Mouse (Mus musculus) lung, postnatal 4 days (tissue): ENCODE data around the gene Acan.
A peak's percentile ranks its signal among the peaks of the same experiment; 100 is the strongest.

Experiments
- DNase-seq, 2 experiments: peaks; one replicate each; pipeline ENCODE4 v3.0.0; 2021

Acan gene

GRCm38 (mm10) chr7:79053383-79053889, at the start of gene Acan:
Gene Acan, plus strand, starts transcription at chr7:79053483.
- DNase-seq: no peak

DNA sequence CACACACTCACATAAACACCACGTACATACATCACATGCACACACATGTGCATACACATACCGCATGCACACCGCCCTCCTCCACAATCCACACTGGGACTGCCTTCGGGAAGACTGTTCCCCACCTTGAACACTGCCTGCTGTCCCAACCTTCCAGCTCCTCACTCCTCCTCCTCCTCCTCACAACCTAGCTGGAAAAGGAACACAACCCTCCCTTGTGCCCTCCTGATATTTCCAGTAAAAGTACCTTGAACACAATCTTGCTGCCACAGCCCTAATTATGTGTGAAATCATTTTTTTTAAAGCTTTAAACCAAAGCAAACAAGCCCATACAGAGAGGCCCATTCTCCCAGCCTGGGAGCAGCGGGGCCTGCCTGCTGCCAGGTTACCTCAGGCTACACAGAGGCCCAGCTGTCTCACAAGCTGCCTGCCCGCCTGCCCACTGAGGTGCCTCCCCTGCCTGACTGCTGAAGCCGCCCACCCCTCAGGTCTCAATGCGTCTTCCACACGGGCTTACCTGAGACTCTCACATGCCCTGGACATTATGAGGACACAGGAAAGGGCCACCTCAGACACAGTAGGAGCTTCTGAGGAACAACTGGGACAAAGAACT, 31.9 kb upstream of the Acan start:
- DNase-seq: no peak

DNA sequence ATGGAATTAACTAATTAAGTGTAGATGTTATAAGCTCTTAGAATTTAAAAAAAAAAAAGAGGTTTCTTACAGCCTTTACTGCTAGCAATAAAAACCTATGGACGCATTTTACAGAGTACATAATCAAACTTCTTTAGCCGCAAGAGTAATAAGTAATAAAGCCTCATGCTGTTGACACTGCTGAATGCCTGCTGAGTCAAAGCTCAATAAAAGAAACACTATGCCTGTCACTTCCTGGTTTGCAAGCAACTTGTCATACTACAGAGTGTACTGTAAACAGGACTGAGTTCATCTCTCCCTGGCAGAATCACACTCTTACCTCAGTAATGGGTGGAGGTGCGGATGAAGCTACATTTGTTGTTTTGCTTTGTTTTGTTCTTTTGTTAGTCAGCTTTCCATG, 24.1 kb upstream of the Acan start:
- DNase-seq: no peak

DNA sequence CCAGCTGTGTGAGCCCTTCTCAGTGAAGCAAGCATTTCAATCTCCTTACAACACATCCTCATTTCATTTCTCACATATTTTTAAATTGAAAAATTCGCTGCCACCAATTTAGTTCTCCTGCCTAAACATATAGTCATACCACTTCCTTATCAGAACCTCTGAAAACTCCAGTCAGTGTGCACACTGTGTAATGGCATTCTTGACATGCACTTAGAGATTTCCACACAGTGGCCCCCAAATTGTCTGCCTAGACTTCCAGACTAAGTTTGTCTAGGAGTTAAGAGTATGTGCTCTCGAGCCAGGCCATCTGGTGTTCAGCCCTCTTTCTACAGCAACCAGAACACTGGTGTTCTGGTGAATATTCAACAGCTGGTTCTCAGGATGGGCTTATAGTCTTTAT, 19.5 kb upstream of the Acan start:
- peak in 1 of 2 experiments; percentile 36 for DNase-seq

DNA sequence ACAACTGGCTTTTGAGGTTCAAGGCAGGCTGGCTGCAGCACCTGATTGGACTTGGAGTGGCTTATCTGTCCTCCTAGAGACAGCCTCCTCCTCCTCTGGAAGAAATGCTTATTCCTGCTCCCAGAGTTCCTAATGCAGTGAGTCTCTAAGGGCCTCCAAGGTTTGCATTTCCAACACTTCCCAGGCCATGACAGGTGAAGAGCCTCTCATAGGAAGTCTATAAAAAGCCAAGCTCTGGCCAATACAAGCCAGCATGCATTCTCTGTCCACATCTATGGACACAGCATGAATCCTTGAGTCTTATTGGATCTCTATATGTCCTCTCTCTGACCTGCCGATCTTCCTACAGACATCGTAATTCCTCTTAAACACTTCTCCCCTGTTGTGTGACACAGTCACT, 18.8 kb upstream of the Acan start:
- DNase-seq: no peak

DNA sequence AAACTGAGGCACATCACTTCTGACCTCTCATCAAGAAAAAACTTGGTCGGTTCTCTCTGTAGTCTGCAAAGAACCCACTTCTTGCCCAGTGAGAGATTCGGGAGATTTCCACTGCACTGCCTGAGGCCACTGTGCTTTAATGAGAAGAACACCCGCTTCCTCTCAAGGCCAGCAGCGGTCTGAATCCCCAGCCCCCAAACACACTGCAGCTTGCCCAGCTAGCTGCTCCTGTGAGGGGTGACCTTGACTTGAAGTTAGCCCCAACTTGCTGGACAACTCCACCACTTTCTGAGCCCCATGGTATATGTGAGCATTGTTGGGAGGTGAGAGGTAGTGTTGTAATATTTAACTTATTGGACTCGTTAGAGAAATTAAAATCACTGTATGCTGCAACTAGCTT, 1.2 kb upstream of the Acan start:
- no peak for DNase-seq

- DNase-seq: no peak
Observed at GRCm38 (mm10) chr7:79052521-79053382, 531 bp upstream of the Acan start.

DNA sequence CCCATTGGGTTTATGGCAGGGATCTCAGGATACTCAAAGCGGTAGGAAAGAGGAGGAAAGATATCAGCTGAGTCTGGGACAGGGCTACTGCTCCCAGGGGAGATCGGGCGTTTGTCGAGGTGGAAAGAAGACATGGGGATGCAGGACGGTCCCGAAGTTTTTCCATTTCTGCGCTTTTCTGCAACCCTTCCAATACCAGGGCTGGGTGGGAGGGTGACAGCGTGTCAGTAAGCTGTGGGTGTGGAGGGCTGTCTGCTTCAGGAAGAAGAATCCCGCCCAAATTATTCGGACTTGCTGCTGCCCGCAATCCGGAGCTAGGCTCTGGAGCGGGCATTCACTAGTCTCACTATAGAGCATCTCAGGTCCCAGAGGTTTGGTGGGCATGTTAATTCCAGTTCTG, 828 bp downstream of the Acan start:
- no peak for DNase-seq

DNA sequence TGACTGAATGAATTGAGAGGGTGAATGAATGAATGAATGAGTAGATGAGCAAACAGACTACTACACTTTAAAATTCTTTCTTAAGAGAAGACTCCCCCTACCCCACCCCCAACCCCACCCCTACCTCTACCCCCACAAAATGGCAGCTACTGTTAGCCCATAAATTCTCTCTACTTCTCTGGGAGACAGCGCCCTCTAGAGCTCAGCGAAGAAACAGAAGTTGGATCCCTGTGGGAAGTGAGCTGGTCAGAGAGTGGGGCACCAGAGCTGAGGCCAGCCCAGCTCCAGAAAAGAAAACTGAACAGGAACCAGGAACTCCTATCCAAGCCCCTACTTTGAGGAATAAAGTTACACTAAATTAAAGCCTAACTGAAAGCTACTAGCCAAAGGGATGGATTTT, 5.3 kb downstream of the Acan start:
- DNase-seq: no peak

- no peak for DNase-seq
Observed at GRCm38 (mm10) chr7:79067466-79067865, 14.2 kb downstream of the Acan start.

DNA sequence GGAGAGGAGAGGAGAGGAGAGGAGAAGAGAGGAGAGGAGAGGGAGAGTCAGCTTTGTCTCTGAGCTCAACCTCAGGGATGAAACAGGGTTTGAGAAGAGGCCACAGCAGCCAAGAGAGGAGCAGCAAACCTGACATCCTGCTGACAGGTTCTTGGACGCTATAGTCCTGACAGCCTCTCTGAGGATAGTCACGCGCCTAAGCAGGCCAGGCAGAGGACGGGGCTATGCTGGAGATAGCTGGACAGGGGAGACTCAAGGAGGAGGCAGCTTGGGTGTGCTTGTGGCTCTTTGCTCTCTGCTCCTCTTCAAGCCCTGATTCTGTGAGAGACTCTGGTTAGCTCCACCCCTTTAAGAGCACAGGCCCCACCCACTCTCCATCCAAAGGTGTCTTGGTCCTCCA, 14.9 kb downstream of the Acan start:
- no peak for DNase-seq

GRCm38 (mm10) chr7:79079212-79079611, 25.9 kb downstream of the Acan start:
- DNase-seq: no peak

DNA sequence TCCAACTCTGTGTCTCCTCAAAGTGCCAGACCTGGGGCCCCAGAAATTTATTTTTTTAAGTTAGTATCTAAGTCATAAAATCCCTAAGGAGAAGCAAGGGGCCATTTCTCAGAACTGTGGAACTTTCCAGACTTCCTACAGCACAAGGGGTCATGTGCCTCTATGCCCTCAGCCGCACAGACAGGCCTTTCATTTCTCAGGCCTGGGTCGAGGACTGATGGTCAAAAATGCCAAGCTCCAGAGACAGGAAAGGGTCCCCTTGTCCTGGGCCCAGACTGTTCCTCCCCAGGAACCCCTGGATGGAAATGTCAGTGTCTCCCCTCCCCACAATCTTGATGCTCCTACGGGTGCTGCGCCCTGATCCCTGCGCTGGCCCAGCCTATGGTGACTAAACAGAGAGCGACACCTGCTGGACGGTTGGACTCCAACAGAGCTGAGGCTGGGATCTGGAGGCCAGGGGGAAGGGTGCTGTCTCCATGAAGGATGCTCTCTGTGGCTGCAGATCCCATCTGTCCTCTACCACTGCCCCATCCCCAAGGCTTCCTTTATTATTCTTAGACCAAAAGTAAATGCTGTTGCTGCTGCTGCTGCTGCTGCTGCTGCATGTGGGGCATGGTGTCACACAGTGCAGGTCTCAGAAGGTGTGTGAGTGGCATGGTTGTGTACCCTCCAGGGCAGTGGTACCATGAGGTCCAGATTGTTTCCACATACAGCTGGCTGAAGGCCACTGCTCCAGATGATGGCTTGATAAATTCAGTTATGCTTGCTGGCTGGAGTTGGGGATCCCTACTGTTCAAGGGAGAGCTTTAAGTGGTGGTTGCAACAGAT, 27.5 kb downstream of the Acan start:
- peak; percentile 33 to 67 for DNase-seq

- DNase-seq: peak in 1 of 2 experiments; percentile 30
Observed at GRCm38 (mm10) chr7:79089111-79089510, 35.8 kb downstream of the Acan start.

- no peak for DNase-seq
Observed at GRCm38 (mm10) chr7:79096492-79096891, 43.2 kb downstream of the Acan start.

- no peak for DNase-seq
Observed at GRCm38 (mm10) chr7:79113848-79114247, 60.6 kb downstream of the Acan start.

DNA sequence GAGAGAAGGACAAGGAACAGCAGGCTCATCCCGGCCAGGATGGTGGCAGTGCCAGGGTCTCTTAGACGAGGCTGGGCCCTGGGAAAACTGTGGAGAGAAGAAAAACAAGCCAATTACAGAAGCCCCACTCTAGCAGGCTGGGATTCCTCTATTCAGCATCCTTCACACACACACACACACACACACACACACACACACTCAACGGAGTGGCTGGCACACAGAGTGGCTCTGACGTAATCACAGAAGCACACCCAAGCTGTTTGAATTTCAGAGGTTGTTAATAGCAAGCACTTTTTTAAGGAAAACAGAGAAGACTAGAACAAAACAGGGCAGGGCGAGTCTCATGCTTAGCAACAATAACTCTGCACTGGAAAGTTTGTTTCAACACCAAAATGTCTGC, 70.2 kb downstream of the Acan start:
- DNase-seq: no peak

GRCm38 (mm10) chr7:79129883-79130282, 76.6 kb downstream of the Acan start:
- no peak for DNase-seq

DNA sequence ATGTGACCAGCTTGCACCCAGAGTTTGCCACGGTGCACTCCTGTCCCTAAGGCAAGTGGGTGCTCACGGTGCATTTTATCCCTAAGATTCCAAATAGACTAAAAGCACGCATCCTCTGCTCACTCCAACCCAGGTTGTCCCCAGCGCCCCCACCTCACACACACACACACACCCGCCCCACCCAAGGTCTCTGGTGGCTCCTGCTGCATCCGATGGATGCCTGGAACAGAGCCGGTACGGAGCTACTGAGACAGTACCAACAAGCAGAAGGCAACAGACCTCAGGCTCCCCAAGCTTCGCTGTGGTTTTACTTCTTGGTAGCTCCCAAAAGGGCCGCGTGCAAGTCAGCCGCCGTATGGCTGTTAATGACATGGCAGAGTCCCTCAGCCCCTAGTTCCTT, 77.1 kb downstream of the Acan start:
- DNase-seq: no peak

DNA sequence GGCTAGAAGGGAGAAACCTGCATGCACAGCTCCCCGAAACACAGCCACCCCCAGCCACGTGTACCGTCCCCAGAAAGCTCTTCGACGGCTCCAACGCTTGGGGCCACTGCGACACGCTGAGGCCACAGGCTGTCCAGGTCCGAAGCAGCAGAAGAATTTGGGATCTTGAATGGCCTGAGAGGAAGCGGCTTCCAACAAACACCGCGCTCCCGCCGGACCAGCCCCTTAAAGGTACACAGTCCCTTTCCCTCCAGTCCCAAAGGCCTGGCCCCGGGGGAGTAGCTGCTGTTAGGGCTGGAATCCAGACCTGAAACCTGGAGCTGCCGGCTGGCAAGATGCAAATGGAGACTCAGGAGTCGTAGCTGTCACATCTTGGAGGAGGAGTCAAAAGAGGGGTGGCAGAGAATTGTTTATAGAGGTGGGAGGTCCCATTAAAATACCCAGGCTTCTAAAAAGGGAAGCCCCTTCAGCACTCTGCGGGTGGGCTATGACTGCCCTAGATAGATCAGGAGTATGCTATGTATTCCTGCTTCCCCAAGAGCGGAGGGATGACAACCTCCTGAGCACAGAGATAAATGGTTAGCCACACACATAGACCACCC, 77.7 kb downstream of the Acan start, which contains the start of gene Hapln3:
Hapln3 (minus strand) TSS at position 176 of the 602 bp plus-strand sequence.
- DNase-seq: peak; percentile 41 to 51

- no peak for DNase-seq
Observed at GRCm38 (mm10) chr7:79133391-79133790, 80.1 kb downstream of the Acan start.

- no peak for DNase-seq
Observed at GRCm38 (mm10) chr7:79139328-79139824, 86.1 kb downstream of the Acan start.
